Mouse (Mus musculus) 3134 (cell line): ENCODE results near the gene Vmn1r118.
"Not testable (repeated sequence)": the region's sequence is repeated elsewhere in the genome, so short reads cannot be mapped to it uniquely, and the experiment has no call there.

Experiments
- DNase-seq: peaks from one replicate; pipeline ENCODE4 v3.0.0-alpha.2; 2011; ENCODE audit warnings: low spot score; ENCODE audit not compliant: insufficient read length; ENCODE audit errors: extremely low read depth

Vmn1r118 gene

DNA sequence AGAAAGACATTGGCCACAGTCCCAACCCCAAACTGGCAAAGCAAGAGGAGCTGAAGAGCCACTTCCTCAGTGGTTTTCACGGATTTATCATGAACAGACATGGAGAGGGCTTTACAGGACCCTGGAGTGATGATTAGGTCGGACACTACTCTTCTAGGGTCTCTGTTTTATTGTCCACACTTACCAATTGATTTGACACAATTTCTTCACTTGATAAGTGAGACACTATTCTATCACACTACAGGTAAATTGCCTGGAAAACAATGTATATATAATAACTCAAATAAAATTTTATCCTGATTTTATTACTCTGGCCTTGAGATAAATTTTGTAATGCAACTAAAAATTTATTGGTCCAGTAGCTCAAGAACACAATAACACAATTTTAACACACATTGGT is at the start of gene Vmn1r118:
TSS of gene Vmn1r118 (minus strand) at position 101 of the 400 bp plus-strand sequence.
- not testable (repeated sequence) for DNase-seq

DNA sequence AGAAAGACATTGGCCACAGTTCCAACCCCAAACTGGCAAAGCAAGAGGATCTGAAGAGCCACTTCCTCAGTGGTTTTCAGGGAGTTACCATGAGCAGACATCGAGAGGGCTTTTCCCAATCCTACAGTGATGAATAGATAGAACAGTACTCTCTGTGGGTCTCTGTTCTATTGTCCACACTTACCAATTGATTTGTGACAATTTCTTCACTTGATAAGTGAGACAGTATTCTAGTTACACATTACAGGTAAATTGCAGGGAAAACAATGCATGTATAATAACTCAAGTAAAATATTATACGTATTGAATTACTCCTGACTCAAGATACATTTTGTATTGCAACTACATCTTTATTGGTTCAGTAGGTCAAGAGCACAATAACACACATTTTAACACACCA is 28.1 kb downstream of the Vmn1r118 start, which contains the start of gene Vmn1r117:
TSS of gene Vmn1r117 (minus strand) at position 101 of the 400 bp plus-strand sequence.
- DNase-seq, result not testable (repeated sequence)

DNA sequence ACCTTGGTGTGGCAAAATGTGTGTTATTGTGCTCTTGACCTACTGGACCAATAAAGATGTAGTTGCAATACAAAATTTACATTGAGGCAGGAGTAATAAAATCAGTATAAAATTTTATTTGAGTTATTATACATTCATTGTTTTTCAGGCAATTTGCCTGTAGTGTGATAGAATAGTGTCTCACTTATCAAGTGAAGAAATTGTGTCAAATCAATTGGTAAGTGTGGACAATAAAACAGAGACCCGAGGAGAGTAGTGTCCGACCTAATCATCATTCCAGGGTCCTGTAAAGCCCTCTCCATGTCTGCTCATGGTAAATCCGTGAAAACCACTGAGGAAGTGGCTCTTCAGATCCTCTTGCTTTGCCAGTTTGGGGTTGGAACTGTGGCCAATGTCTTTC is 40.2 kb downstream of the Vmn1r118 start, which contains the start of gene Vmn1r116:
TSS of gene Vmn1r116 (plus strand) at position 301 of the 400 bp plus-strand sequence.
- DNase-seq, result not testable (repeated sequence)
